8 mouse cellular contexts compared by ENCODE assay signal in the genomic region with DNA sequence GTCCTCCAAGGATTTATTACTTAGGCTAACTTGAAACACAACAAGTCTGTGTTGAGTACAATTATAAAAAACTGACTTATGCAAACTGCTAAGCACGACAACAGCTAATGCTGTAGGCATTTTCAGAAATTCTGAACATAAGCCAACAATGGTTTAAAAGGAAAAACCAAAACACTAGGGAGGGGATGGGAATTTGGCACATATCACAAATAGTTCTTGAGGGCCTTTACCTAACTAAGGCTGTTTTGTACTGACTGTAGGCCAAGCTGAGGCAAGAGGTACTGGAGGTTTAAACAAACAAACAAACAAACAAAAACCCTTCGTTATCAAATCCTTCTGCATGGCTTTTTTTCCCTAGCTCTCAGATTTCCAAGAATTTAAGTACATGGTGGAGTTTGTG. TPM values are rescaled to one million over a fixed set of nuclear protein-coding genes. Genes with fewer than 3 reads are reported as not detected.
DNase-seq lines count a peak whose midpoint lies in the region; ATAC-seq lines count a peak whose summit lies in the region.

No protein-coding gene starts in this region.

- no peak overlapping the region for H3K27ac ChIP-seq in forebrain, embryonic 14.5 days (ENCODE audit: low read depth, low read length)

- H3K4me1 ChIP-seq in forebrain, embryonic 14.5 days (ENCODE audit: control insufficient read depth, insufficient read depth, low read length), result peaks cover 8% of the 10 kb centered on the region

- peak overlapping the region; percentile 93; the same call in 1 of the 2 replicates for H3K9ac ChIP-seq in forebrain, embryonic 14.5 days (ENCODE audit: low read length)

- no peak overlapping the region for H3K4me3 ChIP-seq in forebrain, embryonic 14.5 days (ENCODE audit: low read depth, low read length)

- no peaks in the 10 kb centered on the region for H3K36me3 ChIP-seq in forebrain, embryonic 14.5 days (ENCODE audit: control insufficient read depth, insufficient read depth, low read length)

- 71% methylated on average over 2 of the region's 2 CpGs for WGBS in forebrain, embryonic 14.5 days

- no peaks in the 10 kb centered on the region for H3K9me3 ChIP-seq in forebrain, embryonic 14.5 days (replicated peaks; ENCODE audit: control insufficient read depth, low read length)

- DNase-seq in kidney, adult 9 months, result peak; percentile 14
- DNase-seq in kidney, adult 18-20 months, result no peak
- peak; percentile 56 for DNase-seq in adipocyte (ENCODE audit: low spot score)
- DNase-seq in forebrain, embryonic 14.5 days (ENCODE audit: low spot score), result no peak
- peak; percentile 14 for DNase-seq in lung, postnatal 36 days
- no peak for DNase-seq in cerebellum, postnatal 36 days
- DNase-seq in urinary bladder, postnatal 4 days (ENCODE audit: low spot score in 2 of 2), result no peak
- no peak for DNase-seq in gastrocnemius, adult 18-20 months (ENCODE audit: low spot score)

- no peaks in the 10 kb centered on the region for H3K27me3 ChIP-seq in forebrain, embryonic 14.5 days (replicated peaks; ENCODE audit: control insufficient read depth, insufficient read depth, low read length)

- H3K4me2 ChIP-seq in forebrain, embryonic 14.5 days (ENCODE audit: low read length), result peak overlapping the region; percentile 77

- ATAC-seq in forebrain, embryonic 14.5 days, result no peak

RNA-seq across cellular contexts. Expression of a gene that starts 1.7 kb away (rescaled TPM):
- polyA plus RNA-seq in forebrain, embryonic 14.5 days (2014; fragmentation: Nextera tagmentation; extraction: Ambion mirVana), result 25.1 and 32.0 TPM in 2 replicates
- total RNA-seq in gastrocnemius, adult 18-20 months (2021), result 10 to 100 TPM; 15.0 to 17.0 TPM

RNA-seq across cellular contexts. Expression of a gene that starts 57.1 kb away (rescaled TPM):
- polyA plus RNA-seq in forebrain, embryonic 14.5 days (2014; fragmentation: Nextera tagmentation; extraction: Ambion mirVana), result 0.66 and 0.85 TPM in 2 replicates
- 1 to 10 TPM in 1 of 2 experiments, under 1 TPM in 1; 0.71 to 1.0 TPM for total RNA-seq in gastrocnemius, adult 18-20 months (2021)

Comparison
In these comparisons a context has a peak if more than half of its experiments do, and no peak if none do; other contexts are left out.
1. DNase-seq: peak in kidney, adult 9 months (single experiment), adipocyte (single experiment) and lung, postnatal 36 days (single experiment); none in kidney, adult 18-20 months (single experiment), forebrain, embryonic 14.5 days (single experiment), cerebellum, postnatal 36 days (0 of 2), urinary bladder, postnatal 4 days (0 of 2) and gastrocnemius, adult 18-20 months (single experiment).